Mouse (Mus musculus) heart, embryonic 14.5 days (tissue): ENCODE measurements at regions not wholly inside any gene's neighbourhood (a gene's known extent, or its start where the extent isn't known, plus 50 kb on each side); places are given as distances from the start of the nearest gene placed in this dataset.
A peak's percentile ranks its signal among the peaks of the same experiment; 100 is the strongest.
"Not testable (repeated sequence)": the region's sequence is repeated elsewhere in the genome, so short reads cannot be mapped to it uniquely, and the experiment has no call there.

ENCODE experiments used
- ATAC-seq: fragments of 200-750 bp; cut with Nextera tagmentation; 2 replicates; pipeline ENCODE4 v1.8.0; 2017; ENCODE audit warnings: low read depth, moderate TSS enrichment; ENCODE audit not compliant: insufficient number of reproducible peaks, insufficient read depth, low FRiP score
- H3K27ac ChIP-seq, 2 experiments: fragments of 200-500 bp in 1 of 2; fragments of 300-500 bp in 1 of 2; sonication (generic) in 1 of 2; replicated peaks in 1 of 2; 2 replicates each; pipeline ENCODE4 v1.5.1; 2012 to 2014; ENCODE audit warnings: low read depth in 2 of 2, low read length in 2 of 2, control low read depth in 1 of 2, mild to moderate bottlenecking in 1 of 2, mixed read lengths in 1 of 2; ENCODE audit not compliant: control insufficient read depth in 1 of 2, insufficient read depth in 1 of 2
- H3K27me3 ChIP-seq: fragments of 300-500 bp; sonication (generic); 2 replicates; pipeline ENCODE4 v1.6.1; 2014; ENCODE audit warnings: mild to moderate bottlenecking, low read length, control low read depth; ENCODE audit not compliant: control insufficient read depth, insufficient read depth
- H3K36me3 ChIP-seq: fragments of 300-500 bp; sonication (generic); 2 replicates; pipeline ENCODE4 v1.6.1; 2014; ENCODE audit warnings: mild to moderate bottlenecking, control low read depth, low read length, mixed read lengths; ENCODE audit not compliant: control insufficient read depth, insufficient read depth
- H3K4me1 ChIP-seq, 2 experiments: fragments of 200-500 bp in 1 of 2; fragments of 300-500 bp in 1 of 2; sonication (generic) in 1 of 2; 2 replicates each; pipeline ENCODE4 v1.6.1; 2012 to 2014; ENCODE audit warnings: low read length in 2 of 2, control low read depth in 1 of 2, mixed read lengths in 1 of 2; ENCODE audit not compliant: control insufficient read depth in 2 of 2, insufficient read depth in 2 of 2
- H3K4me2 ChIP-seq: fragments of 300-500 bp; sonication (generic); 2 replicates; pipeline ENCODE4 v1.6.1; 2014; ENCODE audit warnings: mild to moderate bottlenecking, low read length
- H3K4me3 ChIP-seq, 2 experiments: fragments of 200-500 bp in 1 of 2; fragments of 300-500 bp in 1 of 2; sonication (generic) in 1 of 2; 2 replicates each; pipeline ENCODE4 v1.5.1; 2012 to 2014; ENCODE audit warnings: low read length in 2 of 2, mild to moderate bottlenecking in 2 of 2, control low read depth in 1 of 2, low read depth in 1 of 2, moderate library complexity in 1 of 2; ENCODE audit not compliant: control insufficient read depth in 1 of 2, insufficient read depth in 1 of 2
- H3K9ac ChIP-seq: fragments of 300-500 bp; sonication (generic); 2 replicates; pipeline ENCODE4 v1.6.1; 2014; ENCODE audit warnings: mild to moderate bottlenecking, low read length
- H3K9me3 ChIP-seq: fragments of 300-500 bp; sonication (generic); 2 replicates; pipeline ENCODE4 v1.6.1; 2016; ENCODE audit warnings: low read length, control low read depth; ENCODE audit not compliant: control insufficient read depth
- WGBS: fragments of 180-500 bp; shearing (Covaris S2); extraction: QIAGEN DNeasy Blood & Tissue Kit; methylation state at CpG from one replicate; pipeline ENCODE4 v1.1.7; 2014; 5-methylcytosine and 5-hydroxymethylcytosine counted together

DNA sequence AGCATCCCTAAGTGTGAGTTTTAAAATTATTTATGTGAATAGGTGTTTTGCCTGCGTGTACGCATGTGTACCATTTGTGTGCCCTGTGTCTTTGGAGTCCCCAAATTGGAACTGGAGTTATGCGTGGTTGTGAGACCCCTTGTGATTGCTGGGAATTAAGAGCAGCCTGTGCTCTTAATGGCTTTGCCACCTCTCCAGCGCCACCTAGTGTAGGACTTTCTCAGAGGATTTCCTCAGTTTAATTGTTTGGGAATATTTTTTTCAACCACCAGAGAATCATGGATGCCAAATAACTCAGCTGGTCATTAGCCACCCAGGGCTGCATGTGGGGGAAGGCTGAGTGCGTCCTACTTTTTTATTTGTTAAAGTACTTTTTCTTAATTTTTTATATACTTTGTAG lies 124.4 kb downstream of the Gm11077 start:
- Histone ChIP-seq H3K9me3 (no peaks in the 10 kb centered on the region), H3K4me2 (no peak overlapping the region), H3K27me3 (no peaks in the 10 kb centered on the region), H3K4me3 (no peak overlapping the region), H3K9ac (no peak overlapping the region), H3K27ac (no peak overlapping the region), H3K4me1 (peaks cover 0 to 6% of the 10 kb centered on the region in 2 experiments; a peak in 2 of 4 replicates), H3K36me3 (no peaks in the 10 kb centered on the region)
- ATAC-seq, result no peak
- 42% methylated on average over 5 of the region's 5 CpGs for WGBS

DNA sequence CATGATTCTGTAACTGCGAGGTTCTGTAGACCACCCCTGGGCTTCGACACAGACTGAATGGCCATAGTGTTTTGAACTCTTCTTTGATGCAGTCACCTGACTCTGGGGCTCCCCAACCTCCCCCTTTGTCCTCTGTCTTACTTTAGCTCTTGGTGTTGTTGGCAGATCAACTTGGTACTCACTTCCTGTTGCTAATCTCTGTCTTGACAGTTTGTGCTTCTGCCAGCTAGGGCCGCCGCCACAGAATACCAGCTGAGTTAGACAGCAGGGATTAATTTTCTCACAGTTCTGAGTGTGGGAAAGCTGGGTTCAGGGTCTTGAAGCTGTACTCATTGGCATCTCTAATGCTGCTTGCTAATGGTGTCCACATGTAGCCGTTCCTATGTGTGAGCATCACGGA lies 125.6 kb downstream of the Gm11077 start:
- Histone ChIP-seq H3K4me1 (peaks cover 0 to 6% of the 10 kb centered on the region in 2 experiments; a peak in 2 of 4 replicates), H3K9me3 (no peaks in the 10 kb centered on the region), H3K36me3 (no peaks in the 10 kb centered on the region), H3K9ac (no peak overlapping the region), H3K4me3 (no peak overlapping the region), H3K27me3 (no peaks in the 10 kb centered on the region), H3K27ac (no peak overlapping the region), H3K4me2 (no peak overlapping the region)
- 65% methylated on average over 6 of the region's 6 CpGs for whole genome bisulfite sequencing
- ATAC-seq, result no peak

DNA sequence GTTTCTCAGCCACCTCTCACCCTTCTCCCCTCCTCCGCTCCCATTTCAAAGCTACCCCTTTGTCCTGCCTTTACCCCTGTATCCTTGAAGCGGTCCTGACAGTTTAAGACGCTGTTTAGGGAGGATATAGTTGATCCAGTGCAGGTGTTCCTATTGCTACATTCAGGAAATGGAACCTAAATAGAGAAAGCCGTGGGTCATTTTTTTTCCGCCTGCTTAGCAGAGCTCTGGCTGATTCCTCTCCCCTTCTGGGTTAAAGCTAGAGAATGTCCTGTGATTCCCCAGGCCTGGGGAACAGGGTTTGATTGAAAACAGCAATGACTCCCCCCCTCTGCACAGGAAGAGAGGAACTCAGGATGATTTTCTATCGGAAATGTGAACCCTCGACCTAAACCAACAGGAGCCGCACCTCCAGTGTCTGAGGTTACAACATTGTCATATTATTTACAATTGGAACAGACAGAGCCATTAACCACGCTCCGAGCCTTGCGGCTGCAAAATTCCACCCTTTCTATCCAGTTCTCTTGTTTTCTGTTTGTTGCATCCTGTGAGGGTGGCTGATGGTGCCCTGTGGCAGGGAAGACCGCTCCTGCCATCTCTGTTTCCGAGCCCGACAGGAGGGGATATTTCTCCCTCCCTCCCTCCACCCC lies 127.5 kb downstream of the Gm11077 start:
- peak overlapping the region; percentile 55 for H3K9ac ChIP-seq
- WGBS, result 27% methylated on average over 14 of the region's 14 CpGs
- H3K4me3 ChIP-seq, result peak overlapping the region; percentile 31 to 34
- no peaks in the 10 kb centered on the region for H3K9me3 ChIP-seq
- peak overlapping the region; percentile 69 for H3K4me2 ChIP-seq
- H3K36me3 ChIP-seq, result no peaks in the 10 kb centered on the region
- H3K27ac ChIP-seq, result peak overlapping the region in 1 of 2 experiments; percentile 42; a peak in 1 of 4 replicates
- no peaks in the 10 kb centered on the region for H3K27me3 ChIP-seq
- peaks cover 0 to 6% of the 10 kb centered on the region in 2 experiments; a peak in 2 of 4 replicates for H3K4me1 ChIP-seq
- no peak for ATAC-seq

DNA sequence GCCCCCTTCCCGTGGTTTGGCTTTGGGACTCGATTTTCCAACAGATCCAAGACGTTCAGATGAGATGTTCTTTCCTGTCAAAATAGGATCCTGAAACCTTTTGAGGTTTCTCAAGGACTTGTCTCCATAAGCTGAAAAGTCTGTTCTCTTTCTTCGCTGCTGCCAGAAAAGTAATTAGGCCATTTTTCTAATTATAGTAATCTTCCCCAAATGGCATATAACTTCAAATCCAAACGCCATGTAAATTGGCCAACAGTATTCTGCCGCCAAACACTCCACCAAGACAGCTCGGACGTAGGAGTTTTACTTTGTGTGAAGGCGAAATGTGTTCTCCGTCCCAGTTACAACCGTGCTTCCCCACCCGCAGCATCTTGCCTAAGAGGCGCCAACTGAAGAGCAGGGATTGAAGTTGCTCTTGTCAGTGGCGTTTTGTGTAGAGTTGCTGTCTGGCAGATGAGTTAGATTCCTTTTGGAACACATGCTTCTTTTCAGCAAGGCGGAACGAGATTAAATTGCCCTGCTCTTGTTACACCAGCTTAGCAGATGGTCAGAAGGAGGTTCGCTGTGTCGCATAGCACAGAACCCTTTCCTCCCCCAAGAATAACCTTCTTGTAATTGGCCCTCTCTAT lies 128.1 kb downstream of the Gm11077 start:
- no peaks in the 10 kb centered on the region for H3K27me3 ChIP-seq
- no peak for ATAC-seq
- no peaks in the 10 kb centered on the region for H3K9me3 ChIP-seq
- peak overlapping the region; percentile 55 for H3K9ac ChIP-seq
- WGBS, result 24% methylated on average over 18 of the region's 18 CpGs
- peak overlapping the region in 1 of 2 experiments; percentile 27; a peak in 1 of 4 replicates for H3K27ac ChIP-seq
- peak overlapping the region; percentile 69 for H3K4me2 ChIP-seq
- peak overlapping the region; percentile 31 to 34 for H3K4me3 ChIP-seq
- no peaks in the 10 kb centered on the region for H3K36me3 ChIP-seq
- peaks cover 0 to 6% of the 10 kb centered on the region in 2 experiments; a peak in 2 of 4 replicates for H3K4me1 ChIP-seq

DNA sequence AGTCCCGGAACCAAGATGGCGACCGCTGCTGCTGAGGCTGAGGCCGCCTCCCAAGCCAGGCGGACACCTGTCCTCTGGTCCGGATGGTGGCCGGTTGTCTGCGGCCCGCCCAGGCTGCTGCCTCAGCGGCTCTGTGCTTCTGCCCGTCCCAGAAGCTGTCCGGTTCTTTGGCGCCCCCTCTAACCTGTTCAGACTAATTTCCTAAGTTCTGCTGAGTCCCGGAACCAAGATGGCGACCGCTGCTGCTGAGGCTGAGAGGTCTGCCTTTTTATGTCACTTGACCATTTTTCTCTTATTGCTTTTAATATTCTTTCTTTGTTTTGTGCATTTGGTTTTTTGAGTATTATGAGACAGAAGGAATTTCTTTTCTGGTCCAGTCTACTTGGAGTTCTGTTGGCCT lies 140.4 kb downstream of the Gm11077 start:
- not testable (repeated sequence) for H3K4me1 ChIP-seq, H3K27me3 ChIP-seq, H3K36me3 ChIP-seq, H3K4me3 ChIP-seq, H3K9ac ChIP-seq, ATAC-seq, H3K9me3 ChIP-seq, H3K27ac ChIP-seq, H3K4me2 ChIP-seq
- WGBS, result 90% methylated on average over 10 of the region's 16 CpGs

DNA sequence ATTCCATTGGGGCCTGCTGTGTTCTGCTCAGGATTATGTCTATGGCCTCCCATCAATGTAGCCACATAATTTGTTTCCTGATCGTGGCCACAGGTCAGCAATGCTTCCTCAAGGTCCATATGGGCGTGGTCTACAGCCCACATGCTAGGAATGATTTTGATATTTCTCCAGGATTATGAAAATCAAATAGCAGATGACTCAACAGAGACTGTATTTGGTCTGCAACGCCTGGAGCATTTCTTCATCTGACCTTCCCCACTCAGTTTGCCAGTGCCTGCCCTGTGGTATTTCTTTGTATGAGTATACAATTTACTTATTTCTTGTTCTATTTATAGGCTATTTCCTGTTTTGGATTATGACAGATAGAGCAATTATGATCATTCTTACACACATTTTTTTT lies 145.7 kb downstream of the Gm11077 start:
- Histone ChIP-seq H3K36me3 (no peaks in the 10 kb centered on the region), H3K27me3 (no peaks in the 10 kb centered on the region), H3K27ac (no peak overlapping the region), H3K4me2 (no peak overlapping the region), H3K4me1 (no peaks in the 10 kb centered on the region), H3K9ac (no peak overlapping the region), H3K4me3 (no peak overlapping the region), H3K9me3 (no peaks in the 10 kb centered on the region)
- 62% methylated on average over 3 of the region's 3 CpGs for WGBS
- ATAC-seq, result no peak

DNA sequence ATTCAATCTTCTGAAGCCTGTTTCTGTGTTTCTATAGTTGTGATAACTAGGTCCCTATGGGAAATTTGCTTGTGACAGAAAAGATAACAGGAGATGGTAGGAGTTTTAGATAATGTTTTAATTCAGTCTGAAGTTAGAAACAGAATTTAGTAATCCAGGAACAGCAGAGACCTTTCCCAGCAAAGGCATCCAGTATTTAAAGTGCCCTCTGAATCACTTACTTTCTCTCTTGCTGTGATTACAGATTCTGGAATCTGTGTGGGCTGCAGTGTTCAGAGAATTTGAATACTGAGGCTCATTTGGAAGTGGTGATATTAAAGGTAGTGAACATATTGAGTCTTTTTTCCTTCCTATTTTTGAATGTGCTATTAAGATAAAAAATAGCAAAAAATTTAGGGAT lies 154.6 kb downstream of the Gm11077 start:
- H3K9ac ChIP-seq, result no peak overlapping the region
- no peak for ATAC-seq
- no peak overlapping the region for H3K27ac ChIP-seq
- peaks cover 0 to under 1% of the 10 kb centered on the region in 2 experiments; a peak in 1 of 4 replicates for H3K4me1 ChIP-seq
- H3K27me3 ChIP-seq, result no peaks in the 10 kb centered on the region
- H3K4me3 ChIP-seq, result no peak overlapping the region
- no peak overlapping the region for H3K4me2 ChIP-seq
- H3K9me3 ChIP-seq, result no peaks in the 10 kb centered on the region
- no peaks in the 10 kb centered on the region for H3K36me3 ChIP-seq
